ENCODE assay signal across 4 mouse cellular contexts in the genomic region with DNA sequence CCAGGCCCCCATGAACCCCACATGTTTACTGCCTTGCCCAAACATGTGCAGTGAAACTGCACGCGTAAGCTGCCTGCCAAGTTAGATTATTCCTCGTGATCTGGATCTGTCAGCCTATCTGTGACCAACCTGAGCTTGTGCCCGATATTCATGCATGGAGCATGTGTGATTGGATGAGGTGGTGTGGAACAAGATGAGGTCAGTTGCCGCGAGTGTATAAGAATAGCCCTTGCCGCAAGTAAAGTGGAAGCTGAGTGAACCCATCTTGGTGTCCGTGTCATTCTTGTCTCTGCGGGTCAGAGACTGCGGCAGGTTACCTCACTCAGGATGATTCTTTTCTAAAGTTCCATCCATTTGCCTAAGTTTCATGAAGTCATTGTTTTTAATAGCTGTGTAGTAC.
DNase-seq lines count a peak whose midpoint lies in the region.

No protein-coding gene starts in this region.

- DNase-seq in ES-CJ7 (ENCODE audit: low read depth, low spot score) (peak; percentile 44), R1 (ENCODE audit: low read depth, low spot score) (peak; percentile 43), ZHBTc4 (ENCODE audit: low read depth, low spot score) (peak; percentile 57)
- peak; percentile 84 for DNase-seq in heart, adult 11 months

Comparison
In these comparisons a context has a peak if more than half of its experiments do, and no peak if none do; other contexts are left out.
1. Peak in every context shown above with its lines: DNase-seq.